Mouse (Mus musculus): Measurements from ENCODE around the gene Dcps. TPM values are rescaled to one million over a fixed set of nuclear protein-coding genes. Genes with fewer than 3 reads are reported as not detected.

Dcps gene
- total and polyA plus RNA-seq, 2 experiments = 21.0 to 27.4 TPM

DNA sequence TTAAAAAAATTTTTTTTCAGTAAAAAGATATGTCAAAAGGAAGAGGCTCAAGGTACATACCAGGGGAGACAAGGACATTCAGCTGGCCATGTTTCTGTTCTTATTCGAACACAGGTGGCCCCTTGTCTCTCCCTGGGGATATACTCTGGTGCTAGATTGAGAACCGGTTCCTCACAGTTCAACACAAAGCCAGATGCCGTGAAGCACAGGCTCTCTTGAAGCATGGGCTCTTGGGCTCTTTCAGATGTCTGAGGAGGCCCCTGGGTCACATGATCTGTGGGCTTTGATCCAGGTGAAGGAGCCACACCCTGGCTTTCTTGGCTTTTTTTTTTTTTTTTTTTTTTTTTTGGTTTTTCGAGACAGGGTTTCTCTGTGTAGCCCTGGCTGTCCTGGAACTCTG lies 10.6 kb upstream of the Dcps start:
- H3K4me3 ChIP-seq (ENCODE audit: insufficient read depth, low read depth, low read length) = no peak overlapping the region
- no peaks in the 10 kb centered on the region for H3K79me2 ChIP-seq (ENCODE audit: control insufficient read depth, insufficient read depth, low read length)
- no peak overlapping the region for H3K27ac ChIP-seq (replicated peaks; ENCODE audit: insufficient read depth, low read depth, low read length)
- peaks cover 33% of the 10 kb centered on the region for H3K36me3 ChIP-seq (ENCODE audit: control insufficient read depth, insufficient read depth, low read length)
- TF ChIP-seq CTCF (IDR thresholded peaks at IDR 0.05; ENCODE audit: low read depth, low read length) = no peak
- TF ChIP-seq POLR2A (IDR thresholded peaks at IDR 0.05; ENCODE audit: extremely low read depth, insufficient read depth, low read length) = no peak
- WGBS = 84% methylated on average over 4 of the region's 4 CpGs
- no peak for DNase-seq (ENCODE audit: extremely low read depth, low read depth, low spot score)
- H3K27me3 ChIP-seq (ENCODE audit: control insufficient read depth, insufficient read depth, low read length) = no peaks in the 10 kb centered on the region
- H3K9ac ChIP-seq (ENCODE audit: low read depth, low read length) = no peak overlapping the region
- no peaks in the 10 kb centered on the region for H3K4me1 ChIP-seq (ENCODE audit: control insufficient read depth, insufficient read depth, low read length)

GRCm38 (mm10) chr9:35183359-35183758 lies 7.5 kb upstream of the Dcps start:
- Histone ChIP-seq H3K4me1 (ENCODE audit: control insufficient read depth, insufficient read depth, low read length) (no peaks in the 10 kb centered on the region), H3K27ac (replicated peaks; ENCODE audit: insufficient read depth, low read depth, low read length) (no peak overlapping the region), H3K79me2 (ENCODE audit: control insufficient read depth, insufficient read depth, low read length) (no peaks in the 10 kb centered on the region), H3K4me3 (ENCODE audit: insufficient read depth, low read depth, low read length) (no peak overlapping the region), H3K36me3 (ENCODE audit: control insufficient read depth, insufficient read depth, low read length) (peaks cover 15% of the 10 kb centered on the region), H3K9ac (ENCODE audit: low read depth, low read length) (no peak overlapping the region), H3K27me3 (ENCODE audit: control insufficient read depth, insufficient read depth, low read length) (no peaks in the 10 kb centered on the region)
- WGBS = 77% methylated on average over 5 of the region's 5 CpGs
- TF ChIP-seq CTCF (IDR thresholded peaks at IDR 0.05; ENCODE audit: low read depth, low read length) (no peak), POLR2A (IDR thresholded peaks at IDR 0.05; ENCODE audit: extremely low read depth, insufficient read depth, low read length) (no peak)
- DNase-seq (ENCODE audit: extremely low read depth, low read depth, low spot score) = no peak

- no peaks in the 10 kb centered on the region for H3K27me3 ChIP-seq (ENCODE audit: control insufficient read depth, insufficient read depth, low read length)
- 73% methylated on average over 2 of the region's 2 CpGs for WGBS
- no peaks in the 10 kb centered on the region for H3K79me2 ChIP-seq (ENCODE audit: control insufficient read depth, insufficient read depth, low read length)
- no peaks in the 10 kb centered on the region for H3K4me1 ChIP-seq (ENCODE audit: control insufficient read depth, insufficient read depth, low read length)
- TF ChIP-seq CTCF (IDR thresholded peaks at IDR 0.05; ENCODE audit: low read depth, low read length) (no peak), POLR2A (IDR thresholded peaks at IDR 0.05; ENCODE audit: extremely low read depth, insufficient read depth, low read length) (no peak)
- DNase-seq (ENCODE audit: extremely low read depth, low read depth, low spot score) = no peak
- H3K4me3 ChIP-seq (ENCODE audit: insufficient read depth, low read depth, low read length) = no peak overlapping the region
- H3K9ac ChIP-seq (ENCODE audit: low read depth, low read length) = no peak overlapping the region
- peaks cover 11% of the 10 kb centered on the region for H3K36me3 ChIP-seq (ENCODE audit: control insufficient read depth, insufficient read depth, low read length)
- no peak overlapping the region for H3K27ac ChIP-seq (replicated peaks; ENCODE audit: insufficient read depth, low read depth, low read length)
These were observed 7.0 kb upstream of the Dcps start for GRCm38 (mm10) chr9:35182832-35183231.

GRCm38 (mm10) chr9:35176124-35176659 lies 331 bp upstream of the Dcps start:
- H3K79me2 ChIP-seq (ENCODE audit: control insufficient read depth, insufficient read depth, low read length) = no peaks in the 10 kb centered on the region
- TF ChIP-seq POLR2A (IDR thresholded peaks at IDR 0.05; ENCODE audit: extremely low read depth, insufficient read depth, low read length) (no peak), CTCF (IDR thresholded peaks at IDR 0.05; ENCODE audit: low read depth, low read length) (no peak)
- peak overlapping the region; percentile 71 for H3K4me3 ChIP-seq (ENCODE audit: insufficient read depth, low read depth, low read length)
- WGBS = 37% methylated on average over 14 of the region's 14 CpGs
- peak overlapping the region; percentile 57 for H3K9ac ChIP-seq (ENCODE audit: low read depth, low read length)
- H3K4me1 ChIP-seq (ENCODE audit: control insufficient read depth, insufficient read depth, low read length) = peaks cover 3% of the 10 kb centered on the region
- no peak overlapping the region for H3K27ac ChIP-seq (replicated peaks; ENCODE audit: insufficient read depth, low read depth, low read length)
- DNase-seq (ENCODE audit: extremely low read depth, low read depth, low spot score) = no peak
- H3K27me3 ChIP-seq (ENCODE audit: control insufficient read depth, insufficient read depth, low read length) = no peaks in the 10 kb centered on the region
- H3K36me3 ChIP-seq (ENCODE audit: control insufficient read depth, insufficient read depth, low read length) = no peaks in the 10 kb centered on the region

DNA sequence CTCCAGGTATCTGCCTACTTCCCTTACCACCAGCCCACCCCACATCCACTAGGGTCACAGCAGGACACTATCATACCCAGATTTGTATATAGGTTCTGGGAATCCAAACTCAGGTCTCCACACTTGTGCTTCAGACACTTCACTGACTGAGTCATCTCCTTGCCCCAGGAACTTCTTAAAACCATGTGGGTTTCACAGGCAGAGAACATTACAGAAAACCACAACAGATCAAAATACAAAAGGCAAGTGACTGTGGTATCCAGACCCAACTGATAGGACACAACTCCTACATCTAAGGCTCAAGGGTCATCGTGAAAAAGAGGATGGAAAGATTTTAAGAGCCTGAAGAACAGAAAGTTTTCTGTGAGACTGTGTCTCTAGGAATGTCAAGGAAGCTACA lies 2.5 kb downstream of the Dcps start:
- Histone ChIP-seq H3K36me3 (ENCODE audit: control insufficient read depth, insufficient read depth, low read length) (peaks cover 6% of the 10 kb centered on the region), H3K27me3 (ENCODE audit: control insufficient read depth, insufficient read depth, low read length) (no peaks in the 10 kb centered on the region), H3K4me1 (ENCODE audit: control insufficient read depth, insufficient read depth, low read length) (peaks cover 10% of the 10 kb centered on the region), H3K4me3 (ENCODE audit: insufficient read depth, low read depth, low read length) (no peak overlapping the region), H3K79me2 (ENCODE audit: control insufficient read depth, insufficient read depth, low read length) (no peaks in the 10 kb centered on the region), H3K9ac (ENCODE audit: low read depth, low read length) (no peak overlapping the region), H3K27ac (replicated peaks; ENCODE audit: insufficient read depth, low read depth, low read length) (no peak overlapping the region)
- no peak for DNase-seq (ENCODE audit: extremely low read depth, low read depth, low spot score)
- TF ChIP-seq CTCF (IDR thresholded peaks at IDR 0.05; ENCODE audit: low read depth, low read length) (no peak), POLR2A (IDR thresholded peaks at IDR 0.05; ENCODE audit: extremely low read depth, insufficient read depth, low read length) (no peak)
- WGBS = 87% methylated on average over 1 of the region's 1 CpGs

DNA sequence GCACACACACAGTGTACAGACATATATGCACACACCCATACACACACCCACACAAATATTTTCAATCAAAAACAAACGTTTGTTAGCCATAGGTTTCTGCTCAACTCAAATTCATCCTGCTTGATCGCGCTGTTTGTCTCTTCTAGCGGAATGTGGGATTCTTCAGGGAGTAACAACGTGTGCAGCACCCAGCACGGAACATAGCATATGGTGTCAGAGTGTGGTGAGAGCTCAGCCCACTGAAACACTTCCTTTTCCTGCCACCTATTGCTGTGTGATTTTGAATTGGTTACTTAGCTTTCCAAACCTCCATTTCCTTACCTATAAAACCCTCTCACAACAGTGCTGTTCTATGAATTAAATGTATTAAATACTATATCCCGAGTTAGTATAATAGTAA lies 5.8 kb downstream of the Dcps start:
- peaks cover 3% of the 10 kb centered on the region; the same call in 1 of the 2 replicates for H3K79me2 ChIP-seq (ENCODE audit: control insufficient read depth, insufficient read depth, low read length)
- WGBS = 91% methylated on average over 7 of the region's 7 CpGs
- H3K36me3 ChIP-seq (ENCODE audit: control insufficient read depth, insufficient read depth, low read length) = peaks cover 6% of the 10 kb centered on the region
- H3K27me3 ChIP-seq (ENCODE audit: control insufficient read depth, insufficient read depth, low read length) = no peaks in the 10 kb centered on the region
- peaks cover 22% of the 10 kb centered on the region for H3K4me1 ChIP-seq (ENCODE audit: control insufficient read depth, insufficient read depth, low read length)
- H3K27ac ChIP-seq (replicated peaks; ENCODE audit: insufficient read depth, low read depth, low read length) = no peak overlapping the region
- DNase-seq (ENCODE audit: extremely low read depth, low read depth, low spot score) = no peak
- no peak overlapping the region for H3K4me3 ChIP-seq (ENCODE audit: insufficient read depth, low read depth, low read length)
- no peak for TF ChIP-seq CTCF (IDR thresholded peaks at IDR 0.05; ENCODE audit: low read depth, low read length)
- no peak for TF ChIP-seq POLR2A (IDR thresholded peaks at IDR 0.05; ENCODE audit: extremely low read depth, insufficient read depth, low read length)
- no peak overlapping the region for H3K9ac ChIP-seq (ENCODE audit: low read depth, low read length)

Measured in liver, adult 2 months (tissue).